Mouse (Mus musculus) spleen, adult 2 months (tissue): ENCODE measurements around the gene Gm6904.
"Not testable (repeated sequence)": the region's sequence is repeated elsewhere in the genome, so short reads cannot be mapped to it uniquely, and the experiment has no call there.

Experiments
- CTCF ChIP-seq: fragments of 200-500 bp; IDR thresholded peaks from 2 replicates; pipeline ENCODE4 v1.5.1; 2011; ENCODE audit warnings: mild to moderate bottlenecking, inconsistent platforms; ENCODE audit not compliant: insufficient read depth, insufficient read length, insufficient replicate concordance; ENCODE audit errors: extremely low read depth
- POLR2A ChIP-seq: fragments of 200-500 bp; IDR thresholded peaks from 2 replicates; pipeline ENCODE4 v1.6.1; 2011; ENCODE audit warnings: low read depth, low read length, inconsistent platforms

GRCm38 (mm10) chr14:59274961-59275360, 14.9 kb upstream of the Gm6904 start:
- not testable (repeated sequence) for TF ChIP-seq POLR2A, CTCF
